Mouse (Mus musculus) olfactory bulb, adult 2 months (tissue): ENCODE measurements at regions not wholly inside any gene's neighbourhood (a gene's known extent, or its start where the extent isn't known, plus 50 kb on each side); places are given as distances from the start of the nearest gene placed in this dataset.

ENCODE experiments used
- CTCF ChIP-seq: fragments of 200-500 bp; IDR thresholded peaks from 2 replicates; pipeline ENCODE4 v1.5.1; 2012; ENCODE audit warnings: low read depth, mild to moderate bottlenecking, low read length, moderate library complexity; ENCODE audit not compliant: insufficient read depth
- POLR2A ChIP-seq: fragments of 200-500 bp; IDR thresholded peaks from 2 replicates; pipeline ENCODE4 v1.6.1; 2012; ENCODE audit warnings: mild to moderate bottlenecking, low read depth, low read length, moderate library complexity; ENCODE audit not compliant: insufficient read depth

DNA sequence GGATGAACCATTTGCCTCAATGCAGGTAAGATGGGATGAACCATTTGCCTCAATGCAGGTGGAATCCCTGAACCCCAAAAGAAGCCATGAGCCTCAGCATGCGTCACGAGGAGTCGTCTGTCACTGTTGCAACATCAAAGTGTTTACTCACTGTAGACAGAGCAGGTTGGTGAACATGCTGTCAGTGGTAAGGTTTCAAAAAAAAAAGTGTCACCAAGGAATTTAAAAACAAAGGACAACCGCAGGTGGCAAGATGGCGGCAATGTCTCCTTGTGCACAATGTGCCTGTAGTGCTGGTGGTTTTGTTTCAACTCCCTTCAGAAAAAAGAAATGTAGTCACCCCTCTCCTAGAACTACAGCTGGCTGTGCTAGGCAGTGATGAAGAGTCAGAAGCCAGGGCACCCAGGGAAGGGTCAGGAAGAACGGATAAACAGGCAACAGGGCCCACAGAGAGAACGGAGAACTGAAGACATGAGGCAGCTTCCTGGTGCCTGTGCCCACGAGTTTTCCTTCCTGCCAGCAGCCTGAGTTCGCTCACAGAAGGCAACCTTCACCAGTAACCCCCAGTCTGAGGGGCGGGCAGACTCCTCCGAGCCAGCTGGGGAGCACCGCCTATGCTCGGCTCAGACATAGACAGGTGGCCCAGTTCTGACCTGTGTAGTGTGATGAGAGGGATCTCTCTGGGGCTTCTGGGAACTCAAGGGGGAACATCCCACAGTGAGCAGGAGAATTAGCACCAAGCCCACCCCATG is 223.9 kb downstream of the Bcl11b start:
- TF ChIP-seq CTCF = no peak
- no peak for TF ChIP-seq POLR2A
